ENCODE assay signal across 8 mouse cellular contexts in genomic region chr11:74898517-74898827, GRCm38 (mm10). TPM values are rescaled to one million over a fixed set of nuclear protein-coding genes. Genes with fewer than 3 reads are reported as not detected.
A peak's percentile ranks its signal among the peaks of the same experiment; 100 is the strongest.
DNase-seq lines count a peak whose midpoint lies in the region; ATAC-seq and TF ChIP-seq lines count a peak whose summit lies in the region.

No protein-coding gene starts in this region.

- peak overlapping the region; percentile 97 for H3K4me2 ChIP-seq in kidney, postnatal 0 days (ENCODE audit: low read length)
- H3K4me2 ChIP-seq in hindbrain, embryonic 15.5 days, result peak overlapping the region; percentile 86
- peak overlapping the region; percentile 87 for H3K4me2 ChIP-seq in midbrain, embryonic 15.5 days

- peaks cover 4% of the 10 kb centered on the region; the same call in 1 of the 2 replicates for H3K4me1 ChIP-seq in kidney, postnatal 0 days (replicated peaks; ENCODE audit: insufficient read depth, low read length)
- H3K4me1 ChIP-seq in cortical plate, adult 2 months (ENCODE audit: control insufficient read depth, insufficient read depth, low read length), result peaks cover 3% of the 10 kb centered on the region; the same call in 1 of the 2 replicates
- peaks cover 38% of the 10 kb centered on the region for H3K4me1 ChIP-seq in hindbrain, embryonic 15.5 days (replicated peaks)
- peaks cover 32% of the 10 kb centered on the region for H3K4me1 ChIP-seq in midbrain, embryonic 15.5 days

- ATAC-seq in kidney, postnatal 0 days (replicated peaks; ENCODE audit: low FRiP score, low read depth), result no peak
- ATAC-seq in hindbrain, embryonic 15.5 days (ENCODE audit: low FRiP score, low read depth), result no peak
- ATAC-seq in midbrain, embryonic 15.5 days (replicated peaks), result no peak
- ATAC-seq in granulocyte monocyte progenitor cell, adult 5-6 weeks (replicated peaks; ENCODE audit: poor library complexity, severe bottlenecking), result no peak

- no peak for TF ChIP-seq CTCF in kidney, postnatal 0 days (IDR thresholded peaks at IDR 0.05; ENCODE audit: low read depth)
- no peak for TF ChIP-seq CTCF in cortical plate, adult 2 months (IDR thresholded peaks at IDR 0.05; ENCODE audit: extremely low read depth, insufficient read depth, low read length)

- no peak for TF ChIP-seq POLR2A in cortical plate, adult 2 months (IDR thresholded peaks at IDR 0.05; ENCODE audit: extremely low read depth, insufficient read depth, low read length)

- peaks cover 27% of the 10 kb centered on the region for H3K36me3 ChIP-seq in kidney, postnatal 0 days (ENCODE audit: insufficient read depth, low read length)
- peaks cover 36% of the 10 kb centered on the region for H3K36me3 ChIP-seq in hindbrain, embryonic 15.5 days
- H3K36me3 ChIP-seq in midbrain, embryonic 15.5 days (replicated peaks), result peaks cover 19% of the 10 kb centered on the region

- DNase-seq in kidney, postnatal 0 days (ENCODE audit: low spot score), result no peak
- DNase-seq in kidney, adult 8-10 months, result no peak
- no peak for DNase-seq in frontal cortex, postnatal 14 days (ENCODE audit: low spot score in 2 of 2)
- no peak for DNase-seq in cerebellum, adult 11 months

- no peaks in the 10 kb centered on the region for H3K9me3 ChIP-seq in kidney, postnatal 0 days (replicated peaks; ENCODE audit: low read length)
- no peaks in the 10 kb centered on the region for H3K9me3 ChIP-seq in hindbrain, embryonic 15.5 days
- H3K9me3 ChIP-seq in midbrain, embryonic 15.5 days, result no peaks in the 10 kb centered on the region

- WGBS in kidney, postnatal 0 days, result 0% methylated on average over 7 of the region's 7 CpGs
- under 1% methylated on average over 7 of the region's 7 CpGs for WGBS in hindbrain, embryonic 15.5 days
- WGBS in midbrain, embryonic 15.5 days, result 0% methylated on average over 7 of the region's 7 CpGs

- H3K9ac ChIP-seq in kidney, postnatal 0 days (ENCODE audit: low read depth, low read length), result peak overlapping the region; percentile 75
- H3K9ac ChIP-seq in hindbrain, embryonic 15.5 days, result peak overlapping the region; percentile 91
- peak overlapping the region; percentile 93 for H3K9ac ChIP-seq in midbrain, embryonic 15.5 days

- H3K27ac ChIP-seq in kidney, postnatal 0 days, result peak overlapping the region; percentile 84
- no peak overlapping the region for H3K27ac ChIP-seq in cortical plate, adult 2 months (ENCODE audit: insufficient read depth, low read length)
- H3K27ac ChIP-seq in hindbrain, embryonic 15.5 days (replicated peaks), result no peak overlapping the region
- H3K27ac ChIP-seq in midbrain, embryonic 15.5 days, result peak overlapping the region; percentile 95

- H3K4me3 ChIP-seq in kidney, postnatal 0 days (replicated peaks; ENCODE audit: low read depth, low read length), result peak overlapping the region; percentile 83
- peak overlapping the region; percentile 97 for H3K4me3 ChIP-seq in cortical plate, adult 2 months (ENCODE audit: insufficient read depth, low read length)
- H3K4me3 ChIP-seq in hindbrain, embryonic 15.5 days, result peak overlapping the region; percentile 96
- peak overlapping the region; percentile 96 for H3K4me3 ChIP-seq in midbrain, embryonic 15.5 days

- no peaks in the 10 kb centered on the region for H3K27me3 ChIP-seq in kidney, postnatal 0 days (ENCODE audit: insufficient read depth, low read length)
- no peaks in the 10 kb centered on the region for H3K27me3 ChIP-seq in hindbrain, embryonic 15.5 days
- no peaks in the 10 kb centered on the region for H3K27me3 ChIP-seq in midbrain, embryonic 15.5 days (replicated peaks)

RNA-seq across cellular contexts. Expression of gene Tsr1, which starts 0.6 kb away (rescaled TPM):
- polyA plus RNA-seq in kidney, postnatal 0 days (2015; fragmentation: Nextera tagmentation; extraction: Ambion mirVana), result 31.6 and 32.7 TPM in 2 replicates
- polyA plus RNA-seq in cortical plate, adult 2 months (2012; rRNA removed), result 18.1 and 19.0 TPM in 2 replicates
- 26.5 and 29.0 TPM in 2 replicates for polyA plus RNA-seq in hindbrain, embryonic 15.5 days (2015; fragmentation: Nextera tagmentation; extraction: Ambion mirVana)
- polyA plus RNA-seq in midbrain, embryonic 15.5 days (2015; fragmentation: Nextera tagmentation; extraction: Ambion mirVana), result 26.3 and 28.6 TPM in 2 replicates
- 52.4 and 58.6 TPM in 2 replicates for total RNA-seq in granulocyte monocyte progenitor cell, adult 5-6 weeks (2014; fragmentation: Nextera tagmentation)
- total RNA-seq in granulocyte monocyte progenitor cell, adult 5-6 weeks (2017), result 87.9 and 96.7 TPM in 2 replicates

RNA-seq across cellular contexts. Expression of gene Sgsm2, which starts 1.6 kb away (rescaled TPM):
- 4.9 TPM in 2 replicates for polyA plus RNA-seq in kidney, postnatal 0 days (2015; fragmentation: Nextera tagmentation; extraction: Ambion mirVana)
- 82.7 and 91.9 TPM in 2 replicates for polyA plus RNA-seq in cortical plate, adult 2 months (2012; rRNA removed)
- polyA plus RNA-seq in hindbrain, embryonic 15.5 days (2015; fragmentation: Nextera tagmentation; extraction: Ambion mirVana), result 25.9 and 29.9 TPM in 2 replicates
- 31.2 and 33.9 TPM in 2 replicates for polyA plus RNA-seq in midbrain, embryonic 15.5 days (2015; fragmentation: Nextera tagmentation; extraction: Ambion mirVana)
- total RNA-seq in granulocyte monocyte progenitor cell, adult 5-6 weeks (2014; fragmentation: Nextera tagmentation), result 6.7 and 8.9 TPM in 2 replicates
- total RNA-seq in granulocyte monocyte progenitor cell, adult 5-6 weeks (2017), result 2.8 and 3.0 TPM in 2 replicates

RNA-seq across cellular contexts. Expression of gene Smg6, which starts 27.2 kb away (rescaled TPM):
- polyA plus RNA-seq in kidney, postnatal 0 days (2015; fragmentation: Nextera tagmentation; extraction: Ambion mirVana), result 11.9 and 12.5 TPM in 2 replicates
- 26.9 and 29.2 TPM in 2 replicates for polyA plus RNA-seq in cortical plate, adult 2 months (2012; rRNA removed)
- 13.5 and 14.1 TPM in 2 replicates for polyA plus RNA-seq in hindbrain, embryonic 15.5 days (2015; fragmentation: Nextera tagmentation; extraction: Ambion mirVana)
- 16.0 and 17.1 TPM in 2 replicates for polyA plus RNA-seq in midbrain, embryonic 15.5 days (2015; fragmentation: Nextera tagmentation; extraction: Ambion mirVana)
- 26.8 and 26.9 TPM in 2 replicates for total RNA-seq in granulocyte monocyte progenitor cell, adult 5-6 weeks (2014; fragmentation: Nextera tagmentation)
- total RNA-seq in granulocyte monocyte progenitor cell, adult 5-6 weeks (2017), result 24.3 and 26.1 TPM in 2 replicates

RNA-seq across cellular contexts. Expression of gene Srr, which starts 27.3 kb away (rescaled TPM):
- polyA plus RNA-seq in kidney, postnatal 0 days (2015; fragmentation: Nextera tagmentation; extraction: Ambion mirVana), result 23.3 and 24.4 TPM in 2 replicates
- polyA plus RNA-seq in cortical plate, adult 2 months (2012; rRNA removed), result 60.0 and 62.7 TPM in 2 replicates
- 36.3 and 38.3 TPM in 2 replicates for polyA plus RNA-seq in hindbrain, embryonic 15.5 days (2015; fragmentation: Nextera tagmentation; extraction: Ambion mirVana)
- polyA plus RNA-seq in midbrain, embryonic 15.5 days (2015; fragmentation: Nextera tagmentation; extraction: Ambion mirVana), result 38.6 and 40.4 TPM in 2 replicates
- total RNA-seq in granulocyte monocyte progenitor cell, adult 5-6 weeks (2014; fragmentation: Nextera tagmentation), result 5.6 and 16.8 TPM in 2 replicates
- 3.2 and 10.2 TPM in 2 replicates for total RNA-seq in granulocyte monocyte progenitor cell, adult 5-6 weeks (2017)

Comparison
In these comparisons a context has a peak if more than half of its experiments do, and no peak if none do; other contexts are left out.
1. H3K27ac ChIP-seq: peak in kidney, postnatal 0 days (single experiment) and midbrain, embryonic 15.5 days (single experiment); none in cortical plate, adult 2 months (single experiment) and hindbrain, embryonic 15.5 days (single experiment).
2. Peak in every context shown above with its lines, with median percentiles within 50 percentile points of each other: H3K4me2 ChIP-seq, H3K4me3 ChIP-seq and H3K9ac ChIP-seq.